Mouse (Mus musculus): ENCODE measurements around the gene Tsc2.
"Not testable (repeated sequence)": the region's sequence is repeated elsewhere in the genome, so short reads cannot be mapped to it uniquely, and the experiment has no call there.

Tsc2 gene

DNA sequence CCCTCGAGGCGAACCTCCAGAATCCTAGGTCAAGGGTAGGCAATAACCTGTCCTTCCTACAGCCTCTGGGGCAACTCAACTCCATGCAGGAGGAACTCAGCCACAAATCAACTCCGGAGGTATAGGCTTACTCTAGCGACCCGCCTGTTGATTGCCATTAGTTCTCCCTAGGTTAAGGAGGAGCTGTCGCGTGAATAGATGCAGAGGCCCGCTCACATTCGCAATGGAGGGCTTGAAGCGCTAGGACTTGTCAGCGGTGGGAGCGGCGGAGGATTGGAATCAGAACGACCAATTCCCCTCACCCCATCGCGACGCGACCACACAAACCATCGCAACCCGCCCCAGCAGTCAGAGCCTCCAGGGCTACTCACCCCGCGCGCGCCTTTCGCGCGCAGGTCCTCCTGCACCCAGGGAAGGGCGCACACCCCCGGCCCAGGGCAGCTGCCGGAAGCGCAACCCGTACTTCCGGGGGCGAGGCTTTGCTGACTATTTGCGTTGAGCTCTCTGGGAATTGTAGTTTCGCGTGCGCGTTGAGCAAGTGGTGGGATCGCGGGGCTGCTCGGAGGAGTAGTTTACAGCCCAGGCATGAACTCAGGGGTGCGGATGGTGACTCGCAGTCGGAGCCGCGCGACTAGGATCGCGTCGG lies at the start of gene Tsc2, which contains the start of gene Nthl1:
Tsc2 (minus strand) TSS at position 464 of the 646 bp plus-strand sequence.
Nthl1 (plus strand) TSS at position 514 of the 646 bp plus-strand sequence.
- in situ Hi-C loops (cut with MboI; ENCODE audit: unreplicated experiment in 2 of 2), result no loop called here

DNA sequence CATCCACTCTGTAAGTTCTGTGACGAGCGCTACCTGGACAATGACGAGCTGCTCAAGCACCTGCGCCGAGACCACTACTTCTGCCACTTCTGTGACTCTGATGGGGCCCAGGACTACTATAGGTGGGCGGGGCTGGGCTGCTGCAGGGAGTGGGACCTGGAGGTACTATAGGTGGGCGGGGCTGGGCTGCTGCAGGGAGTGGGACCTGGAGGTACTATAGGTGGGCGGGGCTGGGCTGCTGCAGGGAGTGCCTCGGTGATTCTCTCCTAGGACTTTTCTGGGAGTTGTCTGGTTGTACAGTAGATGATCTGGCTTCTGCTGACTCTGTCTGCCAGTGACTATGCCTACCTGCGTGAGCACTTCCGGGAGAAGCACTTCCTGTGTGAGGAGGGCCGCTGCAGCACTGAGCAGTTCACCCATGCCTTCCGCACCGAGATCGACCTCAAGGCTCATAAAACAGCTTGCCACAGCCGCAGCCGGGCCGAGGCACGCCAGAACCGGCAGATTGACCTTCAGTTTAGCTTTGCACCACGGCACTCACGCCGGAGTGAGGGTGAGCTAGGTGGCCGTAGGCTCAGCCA lies 45.2 kb upstream of the Tsc2 start:
- in situ Hi-C loops (cut with MboI; ENCODE audit: unreplicated experiment in 2 of 2), result no loop called here

DNA sequence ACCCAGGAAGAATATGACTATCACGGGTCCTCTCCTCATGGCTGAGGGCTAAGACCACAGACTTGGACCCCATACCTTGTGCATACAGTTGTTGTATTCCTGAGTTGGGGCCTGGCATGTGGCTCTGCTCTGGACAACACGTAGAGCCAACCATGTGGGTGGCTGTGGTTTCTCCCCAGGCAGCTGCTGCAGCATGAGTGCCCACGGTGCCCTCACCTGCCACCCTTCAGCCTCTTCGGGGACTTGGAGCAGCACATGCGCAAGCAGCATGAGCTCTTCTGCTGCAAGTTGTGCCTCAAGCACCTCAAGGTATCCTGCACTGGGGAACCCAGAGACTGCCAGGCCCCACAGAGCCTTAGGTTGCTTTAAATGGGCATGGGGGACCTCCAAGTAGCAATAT lies 44.4 kb upstream of the Tsc2 start:
- in situ Hi-C loops (cut with MboI; ENCODE audit: unreplicated experiment in 2 of 2), result no loop called here

DNA sequence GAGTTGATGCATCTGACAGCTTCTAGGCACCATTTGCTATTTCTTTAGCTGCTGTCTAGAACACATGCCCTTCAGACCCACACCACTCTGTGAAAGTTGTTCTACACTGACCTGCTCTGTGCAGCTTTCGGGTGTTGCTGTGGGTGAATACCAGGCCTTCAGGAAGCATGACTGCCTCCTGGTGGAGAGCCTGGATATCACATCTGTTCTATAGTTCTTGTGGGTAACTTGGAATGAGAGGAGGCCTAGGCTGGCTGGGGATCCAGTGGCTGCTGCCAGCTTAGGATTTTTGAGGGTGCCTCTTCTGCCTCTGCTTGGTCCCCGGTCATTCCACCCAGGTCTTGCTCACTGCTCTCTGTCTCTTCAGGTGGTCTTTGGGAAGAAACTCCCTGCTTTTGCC lies 43.8 kb upstream of the Tsc2 start:
- in situ Hi-C loops (cut with MboI; ENCODE audit: unreplicated experiment in 2 of 2), result no loop called here

DNA sequence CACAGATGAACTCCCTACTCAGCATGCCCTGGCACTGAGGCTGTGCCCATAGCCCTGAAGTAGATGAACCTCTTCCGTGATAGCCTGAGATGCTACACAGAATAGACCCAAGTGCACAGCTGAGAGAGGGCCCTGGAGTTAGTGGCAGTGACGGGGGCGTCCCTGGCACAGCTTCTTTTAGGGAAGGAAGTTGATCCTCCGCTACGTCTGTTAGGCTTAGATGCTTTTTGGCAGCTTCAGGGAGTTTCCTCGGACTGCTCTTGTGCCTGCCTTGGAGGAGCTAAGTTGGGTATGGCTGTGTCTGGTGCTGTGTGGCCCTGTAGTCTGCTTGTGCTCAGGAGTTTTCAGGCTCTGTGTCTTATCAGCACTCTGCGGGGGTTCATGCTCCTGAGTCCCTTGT lies 41.8 kb upstream of the Tsc2 start:
- in situ Hi-C loops (cut with MboI; ENCODE audit: unreplicated experiment in 2 of 2), result no loop called here

DNA sequence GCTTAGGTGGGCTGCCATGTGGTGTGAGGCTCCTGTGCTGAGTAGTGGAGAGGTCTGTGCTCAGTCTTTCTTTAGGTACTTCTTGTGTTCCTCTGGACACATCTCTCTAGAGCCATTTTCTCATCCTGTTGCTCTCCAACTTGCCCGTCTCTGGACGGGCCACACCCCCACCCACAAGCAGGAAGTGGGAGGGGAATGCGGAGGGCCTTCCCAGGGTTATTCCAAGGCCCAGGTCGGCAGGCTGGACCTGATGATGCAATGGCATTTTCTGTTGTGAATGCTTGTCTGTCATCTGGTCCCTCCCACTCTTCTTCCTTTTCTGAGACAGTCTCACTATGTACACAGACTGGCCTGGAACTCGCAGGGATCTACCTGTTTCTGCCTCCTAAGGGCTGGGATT lies 39.7 kb upstream of the Tsc2 start:
- in situ Hi-C loops (cut with MboI; ENCODE audit: unreplicated experiment in 2 of 2), result no loop called here

DNA sequence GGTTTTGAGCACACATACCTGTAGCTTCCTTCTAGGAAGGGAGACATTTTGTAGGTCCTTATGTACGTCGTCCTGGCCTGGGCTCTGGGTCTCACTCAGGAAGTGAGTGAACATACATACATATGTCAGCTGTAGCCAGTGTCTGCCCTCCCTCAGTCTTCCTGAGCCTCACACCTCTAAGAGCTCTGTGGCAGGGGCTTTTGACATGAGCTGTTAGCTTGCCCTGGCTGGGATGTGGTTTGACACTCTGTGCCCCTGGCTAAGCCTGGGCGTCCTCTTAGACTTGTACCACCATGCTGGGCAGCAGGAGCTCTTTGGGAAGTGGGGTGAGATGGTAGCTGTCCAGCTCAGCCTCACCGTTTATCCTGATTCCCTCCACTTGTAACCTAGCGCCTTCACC lies 38.9 kb upstream of the Tsc2 start:
- in situ Hi-C loops (cut with MboI; ENCODE audit: unreplicated experiment in 2 of 2), result no loop called here

DNA sequence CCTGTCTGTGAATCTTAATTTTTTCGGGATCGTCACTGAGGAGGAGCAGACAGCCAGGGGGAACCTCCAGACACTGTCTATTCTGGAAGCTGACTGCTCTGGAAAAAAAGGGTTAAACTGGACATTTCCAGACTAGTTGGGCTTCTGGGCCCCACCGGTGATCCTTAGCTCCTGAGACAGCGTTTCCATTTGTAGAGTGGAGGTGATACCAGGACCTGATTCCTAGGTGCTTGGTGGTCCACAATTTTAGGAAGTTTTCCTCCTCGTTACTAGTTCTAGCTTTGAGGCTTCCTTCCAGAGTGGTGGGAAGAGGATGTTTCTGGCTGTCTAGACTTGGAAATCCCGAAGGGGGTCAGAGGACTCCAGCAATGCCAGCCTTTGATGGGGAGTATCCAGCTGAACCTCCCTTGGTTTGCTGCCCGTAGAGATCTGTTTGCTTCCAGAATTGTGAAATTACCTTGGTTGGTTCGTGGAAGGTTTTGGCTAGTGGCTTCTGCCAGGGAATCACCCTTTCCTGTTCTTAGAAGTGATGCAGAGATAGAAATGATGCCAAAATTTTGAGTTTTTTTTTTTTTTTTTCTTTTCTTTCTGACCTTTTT lies 37.9 kb upstream of the Tsc2 start:
- in situ Hi-C loops (cut with MboI; ENCODE audit: unreplicated experiment in 2 of 2), result no loop called here

DNA sequence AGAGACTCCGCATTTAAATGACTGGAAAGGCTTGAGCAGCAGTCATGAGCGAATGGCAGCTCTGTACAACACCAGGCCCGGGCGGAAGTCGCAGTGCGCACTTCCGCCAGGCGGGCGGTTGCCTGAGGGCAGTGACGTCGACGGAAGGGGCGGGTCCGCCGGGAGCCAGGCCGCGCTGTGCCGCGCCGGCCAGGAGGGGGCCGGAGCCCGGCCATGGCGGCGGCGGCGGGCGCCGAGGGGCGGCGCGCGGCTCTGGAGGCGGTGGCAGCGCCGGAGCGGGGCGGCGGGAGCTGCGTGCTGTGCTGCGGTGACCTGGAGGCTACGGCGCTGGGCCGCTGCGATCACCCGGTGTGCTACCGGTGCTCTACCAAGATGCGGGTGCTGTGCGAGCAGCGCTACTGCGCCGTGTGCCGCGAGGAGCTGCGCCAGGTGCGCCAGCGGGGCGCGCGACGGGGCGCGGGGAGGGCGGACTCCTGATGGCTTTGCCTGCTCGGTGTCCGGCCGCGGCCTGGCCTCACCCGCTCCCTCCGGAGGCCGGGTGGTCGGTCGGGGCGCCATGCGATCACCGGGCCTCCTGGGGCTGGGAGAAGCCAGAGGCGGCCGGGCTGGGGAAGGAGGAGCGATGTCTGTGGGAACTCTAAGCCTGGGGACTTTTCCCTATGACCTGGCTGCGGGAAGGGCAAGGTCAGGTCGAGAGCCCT lies 37.3 kb upstream of the Tsc2 start, which contains the start of gene Zfp598:
Zfp598 (plus strand) TSS at position 143 of the 701 bp plus-strand sequence.
- in situ Hi-C loops (cut with MboI; ENCODE audit: unreplicated experiment in 2 of 2), result no loop called here

DNA sequence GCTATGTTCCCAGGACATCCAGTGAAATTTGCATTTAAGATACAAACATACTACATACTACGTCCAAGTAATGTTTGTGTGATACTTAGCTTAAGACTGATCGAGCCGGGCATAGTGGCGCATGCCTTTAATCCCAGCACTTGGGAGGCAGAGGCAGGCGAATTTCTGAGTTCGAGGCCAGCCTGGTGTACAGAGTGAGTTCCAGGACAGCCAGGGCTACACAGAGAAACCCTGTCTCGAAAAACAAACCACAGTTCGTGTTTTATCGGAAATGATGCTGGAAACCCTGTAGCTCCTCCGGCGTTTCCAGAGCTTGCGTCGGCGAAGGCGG lies 36.7 kb upstream of the Tsc2 start:
- in situ Hi-C loops (cut with MboI; ENCODE audit: unreplicated experiment in 2 of 2), result not testable (repeated sequence)

DNA sequence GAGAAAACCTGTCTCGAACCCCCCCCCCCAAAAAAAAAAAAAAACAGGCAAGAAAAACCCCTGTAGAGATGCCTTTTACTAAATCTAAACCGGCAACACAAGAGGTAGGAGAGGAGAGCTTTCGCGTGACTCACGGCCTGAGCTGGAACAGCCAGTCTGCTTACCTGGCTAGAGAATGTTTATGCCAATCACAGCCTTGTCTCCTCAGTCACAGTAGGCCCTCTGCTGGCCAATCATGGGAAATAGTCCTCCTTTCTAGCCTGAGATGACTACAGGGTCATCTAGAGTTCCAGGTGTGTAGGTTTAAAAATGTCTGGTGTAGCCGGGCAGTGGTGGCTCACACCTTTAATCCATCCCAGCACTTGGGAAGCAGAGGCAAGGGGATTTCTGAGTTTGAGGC lies 35.0 kb upstream of the Tsc2 start:
- in situ Hi-C loops (cut with MboI; ENCODE audit: unreplicated experiment in 2 of 2), result no loop called here

DNA sequence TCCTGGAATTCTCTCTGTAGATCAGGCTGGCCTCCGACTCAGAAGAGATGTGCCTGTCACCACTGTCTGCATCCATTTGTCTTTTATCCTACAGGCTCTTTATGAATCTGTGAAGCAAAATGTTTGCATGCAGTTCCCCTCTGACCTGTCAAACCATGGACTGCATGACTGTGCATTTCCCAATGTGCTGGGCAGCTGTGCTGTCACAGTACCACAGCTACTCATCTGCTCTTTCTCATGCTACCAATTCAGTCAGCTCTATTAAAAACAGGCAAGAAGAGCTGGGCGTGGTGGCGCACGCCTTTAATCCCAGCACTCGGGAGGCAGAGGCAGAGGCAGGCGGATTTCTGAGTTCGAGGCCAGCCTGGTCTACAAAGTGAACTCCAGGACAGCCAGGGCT lies 34.6 kb upstream of the Tsc2 start:
- in situ Hi-C loops (cut with MboI; ENCODE audit: unreplicated experiment in 2 of 2), result not testable (repeated sequence)

DNA sequence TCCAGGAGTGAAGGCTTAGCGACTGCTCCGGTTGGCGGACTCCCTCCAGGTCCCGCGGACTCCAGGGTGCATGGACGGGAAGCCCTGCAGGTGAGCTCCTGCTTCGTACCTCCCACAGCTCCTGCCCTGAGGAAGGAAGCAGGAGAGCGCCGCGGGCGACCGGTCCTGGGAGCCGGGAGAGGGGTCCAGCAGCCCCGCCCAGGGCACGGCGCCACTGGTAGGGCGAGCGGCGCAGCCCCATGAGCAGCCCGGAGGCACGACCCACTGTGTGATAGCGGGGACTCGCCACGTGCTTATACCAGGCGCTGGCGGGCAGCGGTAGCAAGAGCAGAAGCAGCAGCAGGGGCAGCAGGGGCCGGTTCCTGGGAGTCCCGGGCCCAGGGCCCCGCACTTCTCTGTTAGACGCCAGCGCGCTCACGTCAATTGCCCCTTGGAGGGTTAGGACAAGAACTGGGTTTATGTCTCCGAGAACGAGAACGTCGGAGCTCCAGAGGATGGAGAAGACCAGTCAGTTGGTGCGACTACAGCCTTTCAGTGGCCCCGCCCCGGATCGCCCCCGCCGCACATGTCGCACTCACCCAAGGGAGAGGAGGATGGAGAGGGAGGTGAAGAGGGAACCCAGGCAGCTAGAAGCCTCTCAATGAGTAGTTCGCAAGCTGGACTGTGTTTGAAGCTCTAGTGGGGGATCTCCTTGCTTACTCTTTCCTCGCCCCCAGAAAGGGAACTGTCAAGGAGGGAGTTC lies 25.8 kb upstream of the Tsc2 start, which contains the start of gene Npw:
Npw (minus strand) TSS at position 441 of the 742 bp plus-strand sequence.
- in situ Hi-C loops (cut with MboI; ENCODE audit: unreplicated experiment in 2 of 2), result loop anchor here (5.0 to 10.0 kb wide), 2 partner anchors 126 to 163 kb away; partner anchors contain the start of gene Rab26 (in 1 of the 2)

DNA sequence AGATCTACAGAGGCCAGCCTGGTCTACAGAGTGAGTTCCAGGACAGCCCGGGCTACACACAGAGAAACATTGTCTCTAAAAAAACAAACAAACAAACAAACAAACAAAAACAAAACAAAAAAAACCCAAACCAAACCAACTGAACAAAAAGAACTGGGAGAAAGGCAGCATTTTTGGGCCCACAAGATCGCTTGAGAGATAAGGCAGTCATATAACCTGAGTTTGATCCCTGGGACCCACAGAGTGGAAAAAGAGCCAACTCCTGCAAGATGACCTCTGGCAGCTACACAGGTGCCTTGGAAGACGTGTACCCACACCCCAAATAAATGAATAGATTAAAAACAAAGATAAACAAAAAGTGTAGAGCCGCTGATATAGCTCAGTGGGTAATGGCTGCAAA lies 22.5 kb upstream of the Tsc2 start:
- in situ Hi-C loops (cut with MboI; ENCODE audit: unreplicated experiment in 2 of 2), result loop anchor here (5.0 to 10.0 kb wide), 3 partner anchors 113 to 160 kb away; partner anchors contain the start of gene Rab26 (in 1 of the 2)

DNA sequence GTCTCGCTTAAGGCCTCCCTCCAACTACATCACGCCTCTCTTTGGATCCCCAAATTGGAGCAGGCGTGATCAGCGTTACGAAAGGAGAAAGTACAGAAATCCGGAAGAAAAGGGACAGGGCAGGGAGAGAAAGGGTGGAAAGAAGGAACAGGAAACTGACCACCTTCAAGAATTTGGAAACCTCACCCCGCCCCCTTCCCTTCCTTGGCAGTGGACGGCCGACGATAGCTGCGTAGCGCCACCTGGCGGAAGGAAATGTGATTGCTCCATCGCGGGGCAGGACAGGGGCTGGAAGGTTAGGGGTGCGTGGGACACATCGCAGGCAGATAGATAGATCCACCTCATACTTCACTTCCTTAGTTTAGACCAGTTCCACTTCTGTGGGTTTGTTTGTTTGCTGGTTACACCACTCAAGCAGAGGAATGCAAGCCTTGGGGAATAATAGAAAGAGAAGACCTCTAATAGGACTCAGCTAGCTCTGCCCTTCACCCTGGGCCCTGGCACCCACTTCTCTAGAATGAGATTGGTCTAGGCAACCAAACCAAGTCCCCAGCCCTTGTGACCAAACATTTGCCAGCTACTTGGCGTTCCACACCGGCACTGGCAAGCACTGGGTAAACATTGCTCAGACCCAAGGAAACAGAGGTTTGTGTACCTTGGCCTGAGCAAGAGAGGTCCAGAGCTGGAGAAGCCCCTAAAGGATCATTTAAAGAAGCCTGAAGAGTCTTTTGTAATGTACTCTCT lies 21.7 kb upstream of the Tsc2 start:
- in situ Hi-C loops (cut with MboI; ENCODE audit: unreplicated experiment in 2 of 2), result loop anchor here in 1 of 2 experiments (5.0 to 10.0 kb wide), 2 partner anchors 112 to 159 kb away; no protein-coding TSS in a partner anchor

DNA sequence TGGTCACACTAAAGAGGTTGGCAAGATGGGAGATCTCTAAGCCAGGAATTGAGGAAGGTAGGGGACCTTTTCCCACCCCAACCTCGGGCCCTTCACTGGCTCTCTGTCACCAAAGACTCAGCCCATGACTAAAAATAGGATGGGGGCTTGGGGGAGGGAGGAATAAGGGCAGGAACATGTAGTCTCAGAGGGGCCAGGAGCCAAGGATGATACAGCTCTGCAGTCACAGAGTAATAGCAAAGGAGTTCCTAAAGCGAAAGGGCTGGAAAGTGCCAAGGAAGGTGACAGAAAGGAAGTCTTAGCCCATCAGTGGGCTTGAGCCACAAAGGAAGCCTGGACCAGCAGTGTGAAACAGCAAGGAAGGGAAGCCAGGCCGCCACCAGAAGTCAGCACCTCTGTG lies 19.4 kb upstream of the Tsc2 start:
- in situ Hi-C loops (cut with MboI; ENCODE audit: unreplicated experiment in 2 of 2), result loop anchor here in 1 of 2 experiments (5.0 to 10.0 kb wide), 2 partner anchors 110 to 157 kb away; no protein-coding TSS in a partner anchor

DNA sequence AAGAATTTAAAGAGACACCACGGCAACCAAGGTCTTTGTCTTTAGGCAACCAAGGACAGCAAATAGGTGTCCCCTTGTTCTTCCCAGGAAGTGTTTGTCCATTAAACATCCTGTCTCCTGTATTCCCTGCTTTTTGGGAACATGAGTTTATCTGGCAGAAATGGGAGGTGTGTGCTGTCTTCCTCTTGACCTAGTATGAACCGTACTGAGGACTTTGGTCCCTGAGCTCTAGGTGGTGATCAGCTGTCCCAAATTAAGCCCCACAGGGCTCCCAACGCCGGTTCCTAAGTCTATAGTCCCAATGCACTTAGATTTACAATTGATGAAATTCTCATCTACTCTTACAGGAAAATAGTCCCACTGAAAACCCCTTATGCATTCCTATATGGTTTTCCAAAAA lies 18.3 kb upstream of the Tsc2 start:
- in situ Hi-C loops (cut with MboI; ENCODE audit: unreplicated experiment in 2 of 2), result loop anchor here in 1 of 2 experiments (5.0 to 10.0 kb wide), 2 partner anchors 108 to 156 kb away; no protein-coding TSS in a partner anchor

DNA sequence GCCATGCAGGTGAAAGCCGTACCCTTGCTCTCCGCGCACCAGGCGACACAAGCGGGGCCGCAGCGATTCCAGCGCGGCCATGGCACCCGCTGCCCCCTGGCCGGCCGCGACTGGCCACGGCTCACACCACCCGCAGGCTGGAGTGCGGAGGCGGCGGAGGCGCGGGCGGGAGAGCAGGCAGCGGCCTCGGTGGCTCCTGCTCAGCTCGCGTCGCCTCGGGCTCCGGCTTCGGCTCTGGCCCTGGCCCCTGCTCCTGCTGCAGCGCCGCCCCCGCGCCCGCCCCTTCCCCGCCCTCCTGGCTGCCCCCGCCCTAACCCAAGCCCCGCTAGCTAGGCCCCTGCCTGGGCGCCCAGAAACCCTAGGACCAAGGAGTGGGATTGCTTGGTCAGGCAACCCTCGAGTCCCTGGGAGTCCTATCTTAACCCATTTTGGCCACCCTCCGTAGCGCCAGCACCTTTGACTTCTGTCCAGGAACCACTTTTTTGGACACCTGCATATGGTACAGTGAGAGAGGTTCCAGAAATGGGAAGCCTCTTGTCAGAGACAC lies 17.7 kb upstream of the Tsc2 start, which contains the start of gene Slc9a3r2:
Slc9a3r2 (minus strand) TSS at position 258 of the 547 bp plus-strand sequence.
- in situ Hi-C loops (cut with MboI; ENCODE audit: unreplicated experiment in 2 of 2), result loop anchor here in 1 of 2 experiments (5.0 to 10.0 kb wide), 2 partner anchors 108 to 155 kb away; no protein-coding TSS in a partner anchor

DNA sequence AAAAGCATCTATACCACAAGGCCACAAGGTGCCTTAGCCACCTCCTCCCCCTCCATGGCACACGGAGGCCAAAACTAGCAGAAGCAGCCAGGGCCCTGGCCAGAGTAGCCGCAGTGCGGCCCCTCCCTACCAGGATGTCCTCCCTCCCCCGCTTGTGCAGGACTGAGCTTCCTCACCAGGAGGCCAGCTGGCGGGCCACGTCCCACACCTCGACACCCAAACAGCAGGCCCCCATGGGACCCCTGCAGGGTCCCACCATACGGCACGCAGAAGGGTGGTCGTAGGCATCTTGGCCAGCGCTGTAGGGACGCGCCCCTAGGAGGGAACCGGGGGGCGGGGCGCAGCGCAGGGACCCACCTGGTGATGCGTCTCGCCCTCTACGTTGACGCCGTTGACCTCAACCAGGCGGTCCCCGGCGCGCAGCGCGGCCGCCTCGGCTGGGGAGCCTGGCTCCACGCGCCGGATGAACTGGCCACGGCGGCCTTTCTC lies 17.2 kb upstream of the Tsc2 start:
- in situ Hi-C loops (cut with MboI; ENCODE audit: unreplicated experiment in 2 of 2), result loop anchor here in 1 of 2 experiments (5.0 to 10.0 kb wide), 2 partner anchors 107 to 155 kb away; no protein-coding TSS in a partner anchor

Measured in v-Abl transformed pro-B cells (cell line).